Mouse (Mus musculus): ENCODE measurements at regions not wholly inside any gene's neighbourhood (a gene's known extent, or its start where the extent isn't known, plus 50 kb on each side); places are given as distances from the start of the nearest gene placed in this dataset.

DNA sequence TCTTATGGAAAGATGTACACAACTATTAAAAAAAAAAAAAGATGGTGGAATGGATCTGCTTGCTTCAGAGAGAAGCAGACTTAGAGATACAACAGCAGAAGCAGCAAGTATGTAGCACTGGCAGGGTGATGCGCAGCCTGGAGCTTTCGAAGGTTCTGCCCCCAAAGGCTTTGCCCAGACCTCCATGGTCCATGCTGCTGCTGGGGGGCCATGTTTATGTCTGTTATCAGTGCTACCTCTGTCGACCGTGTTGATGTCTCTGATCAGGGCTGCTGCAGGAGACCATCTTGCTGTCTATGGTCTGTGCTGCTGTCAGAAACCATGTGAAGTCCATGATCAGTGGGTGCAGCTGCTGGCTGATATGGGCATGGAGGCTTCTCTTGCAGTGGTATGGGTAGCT lies 88.6 kb upstream of the Fam189a1 start:
- no peak for DNase-seq

DNA sequence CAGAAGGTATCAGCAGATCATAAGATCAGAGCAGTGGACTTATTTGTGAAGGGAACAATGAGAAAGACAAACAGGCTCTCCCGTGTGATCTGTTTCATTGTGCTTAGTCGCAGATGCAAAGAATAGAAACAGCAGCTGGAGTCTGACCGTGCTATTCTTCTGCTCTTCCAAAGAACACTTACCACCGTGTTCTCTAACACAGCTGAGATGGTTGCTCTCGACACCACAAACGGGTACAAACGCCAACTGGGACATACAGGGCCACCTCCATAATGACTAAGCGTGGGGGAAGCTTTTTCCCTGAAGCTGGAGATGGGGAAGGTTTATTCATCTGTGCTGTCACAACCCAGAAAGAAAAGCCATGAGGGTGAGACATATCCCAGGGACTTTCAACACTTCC lies 84.8 kb upstream of the Fam189a1 start:
- no peak for DNase-seq

DNA sequence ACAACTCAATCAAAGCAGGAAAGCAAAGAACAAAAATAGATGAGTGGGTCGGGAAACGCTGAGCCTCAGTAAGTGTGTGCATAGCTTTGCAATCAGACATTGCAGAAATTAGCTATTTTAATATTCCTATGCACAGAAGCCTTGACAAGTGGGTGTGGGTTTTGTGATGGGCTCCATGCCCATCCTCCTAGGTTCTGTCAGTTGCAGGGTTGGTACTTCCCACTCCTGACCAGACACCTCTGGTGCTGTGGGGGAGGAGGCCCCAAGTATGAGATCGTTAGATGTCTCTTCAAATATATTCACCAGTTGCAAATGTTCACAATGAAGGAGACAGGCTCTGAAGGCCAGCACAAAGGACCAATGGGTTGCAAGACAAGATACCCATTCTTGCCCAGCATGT lies 79.3 kb upstream of the Fam189a1 start:
- no peak for DNase-seq

DNA sequence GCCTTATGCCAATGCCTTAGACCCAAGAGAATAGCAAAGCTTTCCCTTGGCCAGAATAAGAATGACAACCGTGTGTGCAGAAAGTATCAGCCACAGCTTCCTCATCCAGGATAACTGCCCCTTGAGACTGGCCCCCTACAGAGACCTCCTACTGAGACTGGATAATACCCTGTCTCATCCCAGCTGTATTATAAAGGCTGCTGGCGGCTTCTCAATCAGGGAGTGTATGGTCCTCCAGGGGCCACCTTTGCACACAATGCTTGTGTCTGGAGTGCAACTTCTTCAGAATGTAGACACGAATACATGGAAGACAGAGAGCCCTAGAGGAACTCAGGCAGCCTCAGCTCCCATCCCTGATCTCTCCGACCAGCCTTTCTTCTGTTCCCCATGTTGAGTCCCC lies 77.3 kb upstream of the Fam189a1 start:
- DNase-seq: no peak

DNA sequence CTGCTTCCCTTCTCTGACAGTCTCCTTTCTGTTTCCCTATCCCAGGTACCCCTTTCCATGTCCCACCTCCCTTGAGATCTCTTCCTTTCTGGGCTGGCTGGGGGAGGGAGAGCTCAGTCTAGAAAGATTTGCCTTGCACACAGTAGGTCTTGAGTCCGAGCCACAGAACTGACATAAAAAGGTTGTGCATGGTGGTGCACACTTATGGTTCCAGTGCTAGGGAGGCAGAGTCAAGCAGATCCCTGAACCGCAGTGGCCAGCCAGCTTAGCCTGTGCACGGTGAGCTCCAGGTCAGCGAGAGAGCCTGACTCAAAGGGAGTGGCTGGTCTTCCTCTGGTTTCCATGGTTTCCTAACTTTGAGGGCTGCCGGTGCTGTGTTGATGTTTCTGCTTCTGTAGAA lies 72.9 kb upstream of the Fam189a1 start:
- no peak for DNase-seq

DNA sequence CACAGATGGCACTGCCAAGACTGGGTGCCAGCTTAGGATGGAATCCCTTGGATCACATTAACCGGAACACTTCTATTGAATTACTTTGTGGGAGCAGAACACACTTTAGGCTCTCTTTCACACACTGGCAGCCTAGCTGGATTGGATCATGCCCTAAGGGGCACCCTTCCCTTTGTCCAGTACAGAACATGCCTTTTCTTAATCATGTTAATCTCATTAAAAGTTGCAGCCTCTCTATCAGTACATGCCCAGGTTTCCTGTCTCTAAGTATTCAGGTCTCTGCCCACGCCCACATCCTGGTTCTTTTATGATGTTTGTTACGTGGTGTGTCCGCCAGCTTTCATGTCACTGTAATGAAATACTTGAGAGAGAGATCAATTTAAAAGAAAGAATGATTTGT lies 69.8 kb upstream of the Fam189a1 start:
- DNase-seq: no peak

DNA sequence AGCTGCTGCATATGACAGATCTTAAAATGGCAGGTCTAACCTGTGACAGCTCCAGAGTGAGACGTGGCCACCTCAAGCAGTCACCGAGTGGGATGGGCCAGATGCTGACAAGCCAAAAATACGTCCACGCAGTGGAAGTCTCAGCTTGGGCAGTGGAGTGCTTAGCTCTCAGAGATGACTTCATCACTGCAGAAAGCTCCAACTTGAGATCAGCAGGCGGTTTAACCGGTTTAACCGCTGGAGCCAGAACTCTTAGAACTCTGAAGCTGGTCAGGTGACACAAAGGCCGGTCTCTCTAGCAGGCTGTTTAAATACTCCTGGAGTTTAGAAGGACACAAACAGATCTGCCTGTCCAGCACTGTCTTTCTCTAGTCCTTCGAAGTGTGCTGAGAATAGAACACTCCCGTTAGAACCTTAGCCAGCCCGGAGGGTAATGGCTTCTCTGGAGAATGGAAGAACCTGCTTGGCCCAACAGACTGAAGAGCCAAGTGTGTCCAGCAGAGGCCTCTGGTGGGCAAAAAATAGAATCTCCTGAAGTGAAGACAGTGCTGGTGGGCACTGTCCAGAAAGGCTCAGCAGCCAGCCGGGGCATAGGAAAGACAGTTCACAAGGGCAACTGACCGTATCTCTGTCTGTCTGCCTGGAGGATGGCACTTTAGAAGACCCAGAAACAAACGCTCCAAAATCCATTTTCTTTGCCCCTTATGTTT lies 57.0 kb upstream of the Fam189a1 start:
- DNase-seq: peak; percentile 69

DNA sequence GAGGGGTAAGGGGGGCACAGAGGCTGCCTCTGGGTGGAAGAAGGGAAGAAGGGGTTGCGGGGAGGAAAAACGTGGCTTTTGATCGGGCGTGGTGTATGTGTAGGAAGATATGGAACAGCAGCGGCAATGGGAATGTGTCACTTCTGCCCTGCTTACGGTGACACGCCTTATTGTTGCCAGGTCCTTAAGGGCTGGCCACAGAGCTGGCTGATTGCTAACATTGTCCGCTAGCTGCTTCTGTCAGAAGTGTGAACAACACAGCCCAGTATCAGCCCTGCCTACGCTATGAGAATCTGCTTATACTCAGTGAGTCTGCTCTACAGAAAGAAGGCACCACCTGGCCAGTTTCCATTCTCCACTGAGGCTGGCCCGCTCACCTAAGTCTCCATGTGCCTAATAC lies 50.9 kb upstream of the Fam189a1 start:
- no peak for DNase-seq
